Mouse (Mus musculus): ENCODE results near the gene Tbc1d15.

The Tbc1d15 gene

GRCm38 (mm10) chr10:115251088-115251934, at the start of gene Tbc1d15:
TSS of gene Tbc1d15 (minus strand) at chr10:115251467.
- peak; percentile 98 for DNase-seq (ENCODE audit: low spot score in 2 of 2)

- DNase-seq (ENCODE audit: low spot score in 2 of 2), result no peak
Observed at GRCm38 (mm10) chr10:115298683-115299082, 47.4 kb upstream of the Tbc1d15 start.

GRCm38 (mm10) chr10:115297582-115297981, 46.3 kb upstream of the Tbc1d15 start:
- no peak for DNase-seq (ENCODE audit: low spot score in 2 of 2)

GRCm38 (mm10) chr10:115296401-115296935, 45.2 kb upstream of the Tbc1d15 start:
- DNase-seq (ENCODE audit: low spot score in 2 of 2), result no peak

- DNase-seq (ENCODE audit: low spot score in 2 of 2), result no peak
Observed at GRCm38 (mm10) chr10:115295162-115295561, 43.9 kb upstream of the Tbc1d15 start.

- DNase-seq (ENCODE audit: low spot score in 2 of 2), result no peak
Observed at GRCm38 (mm10) chr10:115294715-115295114, 43.4 kb upstream of the Tbc1d15 start.

GRCm38 (mm10) chr10:115293946-115294345, 42.7 kb upstream of the Tbc1d15 start:
- peak in 1 of 2 experiments; percentile 37 for DNase-seq (ENCODE audit: low spot score in 2 of 2)

GRCm38 (mm10) chr10:115290671-115291070, 39.4 kb upstream of the Tbc1d15 start:
- DNase-seq (ENCODE audit: low spot score in 2 of 2), result no peak

- DNase-seq (ENCODE audit: low spot score in 2 of 2), result no peak
Observed at GRCm38 (mm10) chr10:115288856-115289255, 37.6 kb upstream of the Tbc1d15 start.

GRCm38 (mm10) chr10:115284170-115284569, 32.9 kb upstream of the Tbc1d15 start:
- no peak for DNase-seq (ENCODE audit: low spot score in 2 of 2)

- DNase-seq (ENCODE audit: low spot score in 2 of 2), result no peak
Observed at GRCm38 (mm10) chr10:115281381-115281780, 30.1 kb upstream of the Tbc1d15 start.

- DNase-seq (ENCODE audit: low spot score in 2 of 2), result no peak
Observed at GRCm38 (mm10) chr10:115271649-115272048, 20.4 kb upstream of the Tbc1d15 start.

- DNase-seq (ENCODE audit: low spot score in 2 of 2), result no peak
Observed at GRCm38 (mm10) chr10:115270612-115271390, 19.5 kb upstream of the Tbc1d15 start.

GRCm38 (mm10) chr10:115262926-115263562, 11.8 kb upstream of the Tbc1d15 start:
- DNase-seq (ENCODE audit: low spot score in 2 of 2), result no peak

GRCm38 (mm10) chr10:115262261-115262660, 11.0 kb upstream of the Tbc1d15 start:
- DNase-seq (ENCODE audit: low spot score in 2 of 2), result no peak

- no peak for DNase-seq (ENCODE audit: low spot score in 2 of 2)
Observed at GRCm38 (mm10) chr10:115261428-115261827, 10.2 kb upstream of the Tbc1d15 start.

- no peak for DNase-seq (ENCODE audit: low spot score in 2 of 2)
Observed at GRCm38 (mm10) chr10:115256162-115256561, 4.9 kb upstream of the Tbc1d15 start.

- no peak for DNase-seq (ENCODE audit: low spot score in 2 of 2)
Observed at GRCm38 (mm10) chr10:115253521-115253920, 2.3 kb upstream of the Tbc1d15 start.

GRCm38 (mm10) chr10:115252321-115252757, 1.1 kb upstream of the Tbc1d15 start:
- DNase-seq (ENCODE audit: low spot score in 2 of 2), result no peak

GRCm38 (mm10) chr10:115250235-115251087, 806 bp downstream of the Tbc1d15 start:
- DNase-seq (ENCODE audit: low spot score in 2 of 2), result peak in 1 of 2 experiments; percentile 14

GRCm38 (mm10) chr10:115248041-115248440, 3.2 kb downstream of the Tbc1d15 start:
- no peak for DNase-seq (ENCODE audit: low spot score in 2 of 2)

Data from frontal cortex, postnatal 36 days (tissue).